26 mouse cellular contexts compared by ENCODE assay signal in genomic region chr7:131329416-131329815, GRCm38 (mm10). TPM values are rescaled to one million over a fixed set of nuclear protein-coding genes. Genes with fewer than 3 reads are reported as not detected.
A peak's percentile ranks its signal among the peaks of the same experiment; 100 is the strongest.
DNase-seq lines count a peak whose midpoint lies in the region; ATAC-seq and TF ChIP-seq lines count a peak whose summit lies in the region.
"Had no signal": no experiment of that assay in that cellular context is flagged by ENCODE, and none has a peak within 500 bp of the region (broad histone marks: within the 10 kb centered on the region; RNA-seq: fewer than 3 reads in every experiment).

Fam24b (minus strand) TSS chr7:131329516.

- no peak within 1 kb of the TSS for H3K27ac ChIP-seq in midbrain, embryonic 11.5 days (ENCODE audit: low read depth, low read length)
- no peak within 1 kb of the TSS for H3K27ac ChIP-seq in midbrain, postnatal 0 days (ENCODE audit: low read depth, low read length)
- H3K27ac ChIP-seq in testis, adult 2 months (ENCODE audit: control insufficient read depth, insufficient read depth, low read depth, low read length): no peak within 1 kb of the TSS

- ATAC-seq in midbrain, embryonic 11.5 days (ENCODE audit: low FRiP score): no peak
- no peak for ATAC-seq in midbrain, postnatal 0 days (ENCODE audit: low FRiP score)
- ATAC-seq: activated CD4-positive, CD25-positive, alpha-beta regulatory T cell, adult 4 months; CD4-positive, CD25-positive, alpha-beta regulatory T cell, adult 4 months; Patski had no signal

- H3K4me2 ChIP-seq in midbrain, embryonic 11.5 days: no peak within 1 kb of the TSS
- H3K4me2 ChIP-seq in midbrain, postnatal 0 days (ENCODE audit: low read depth, low read length, poor library complexity, severe bottlenecking): no peak within 1 kb of the TSS

- no peak for TF ChIP-seq CTCF in midbrain, postnatal 0 days (IDR thresholded peaks at IDR 0.05)
- TF ChIP-seq CTCF in testis, adult 2 months (IDR thresholded peaks at IDR 0.05; ENCODE audit: control insufficient read depth, insufficient read depth, insufficient replicate concordance, low read depth, low read length): no peak

- H3K4me3 ChIP-seq in midbrain, embryonic 11.5 days (ENCODE audit: low read depth, low read length): no peak within 1 kb of the TSS
- H3K4me3 ChIP-seq in midbrain, postnatal 0 days (ENCODE audit: low read depth, low read length): no peak within 1 kb of the TSS
- peak within 1 kb of the TSS; percentile 77 for H3K4me3 ChIP-seq in testis, adult 2 months (ENCODE audit: control insufficient read depth, low read depth, low read length)

- no peak within 1 kb of the TSS for H3K9ac ChIP-seq in midbrain, embryonic 11.5 days (ENCODE audit: low read length)
- no peak within 1 kb of the TSS for H3K9ac ChIP-seq in midbrain, postnatal 0 days (replicated peaks; ENCODE audit: low read length, poor library complexity, severe bottlenecking)

- TF ChIP-seq POLR2A in testis, adult 2 months (IDR thresholded peaks at IDR 0.05; ENCODE audit: control insufficient read depth, low read depth, low read length): no peak

- no peaks in the 10 kb centered on the region for H3K4me1 ChIP-seq in midbrain, embryonic 11.5 days (ENCODE audit: control insufficient read depth, insufficient read depth, low read length)
- H3K4me1 ChIP-seq in midbrain, postnatal 0 days (ENCODE audit: insufficient read depth, low read length): no peaks in the 10 kb centered on the region
- no peaks in the 10 kb centered on the region for H3K4me1 ChIP-seq in testis, adult 2 months (ENCODE audit: control insufficient read depth, insufficient read depth, low read length)

- H3K27me3 ChIP-seq in midbrain, embryonic 11.5 days (ENCODE audit: control insufficient read depth, insufficient read depth, low read length): no peaks in the 10 kb centered on the region
- H3K27me3 ChIP-seq in midbrain, postnatal 0 days (ENCODE audit: insufficient read depth, low read length): no peaks in the 10 kb centered on the region
- H3K27me3 ChIP-seq in testis, adult 2 months (ENCODE audit: control insufficient read depth, insufficient read depth, low read length): no peaks in the 10 kb centered on the region
- H3K27me3 ChIP-seq: CH12.LX, Patski had no signal

- H3K36me3 ChIP-seq in midbrain, embryonic 11.5 days (ENCODE audit: control insufficient read depth, insufficient read depth, low read length): no peaks in the 10 kb centered on the region
- H3K36me3 ChIP-seq in midbrain, postnatal 0 days (ENCODE audit: insufficient read depth, low read length): no peaks in the 10 kb centered on the region
- H3K36me3 ChIP-seq in testis, adult 2 months (ENCODE audit: control insufficient read depth, insufficient read depth, low read length): no peaks in the 10 kb centered on the region
- H3K36me3 ChIP-seq: G1E had no signal

- WGBS in midbrain, embryonic 11.5 days: 87% methylated on average over 5 of the region's 5 CpGs
- WGBS in midbrain, postnatal 0 days: 88% methylated on average over 5 of the region's 5 CpGs

- DNase-seq in heart, adult 11 months: peak; percentile 8
- DNase-seq in heart, adult 18-20 months: no peak
- DNase-seq in midbrain, embryonic 11.5 days (ENCODE audit: low spot score, missing footprints): peak; percentile 1
- no peak for DNase-seq in midbrain, postnatal 0 days (ENCODE audit: low spot score)
- no peak for DNase-seq in testis, postnatal 10 days (ENCODE audit: low spot score)
- no peak for DNase-seq in gonadal fat pad, adult 2 months (ENCODE audit: low read depth)
- DNase-seq in left cerebral cortex, adult 8-10 months (ENCODE audit: low spot score in 2 of 2): no peak
- DNase-seq: adrenal gland, adult 2 months; adrenal gland, adult 8-10 months; adrenal gland, postnatal 10 days; adrenal gland, postnatal 14 days; adrenal gland, postnatal 25 days; adrenal gland, postnatal 36 days; B cell, adult 2 months; cerebellum, adult 11 months; cerebellum, adult 11-12 months had no signal

- no peaks in the 10 kb centered on the region for H3K9me3 ChIP-seq in midbrain, embryonic 11.5 days (ENCODE audit: control insufficient read depth, low read length)
- no peaks in the 10 kb centered on the region for H3K9me3 ChIP-seq in midbrain, postnatal 0 days (ENCODE audit: low read length)
- H3K9me3 ChIP-seq: G1E had no signal

RNA-seq across cellular contexts. Expression of gene Fam24b, which starts in this region (rescaled TPM):
- not detected for total RNA-seq in heart, adult 18-20 months (2021)
- not detected in 2 replicates for polyA plus RNA-seq in midbrain, embryonic 11.5 days (2014; fragmentation: Nextera tagmentation; extraction: Ambion mirVana)
- not detected in 2 replicates for total RNA-seq in midbrain, postnatal 0 days (2014; rRNA removed)
- not detected in 2 replicates for polyA plus RNA-seq in midbrain, postnatal 0 days (2015; fragmentation: Nextera tagmentation; extraction: Ambion mirVana)
- 409 and 461 TPM in 2 replicates for polyA plus RNA-seq in testis, adult 2 months (2012; rRNA removed)
- 13.1 and 34.2 TPM in 2 replicates for polyA plus RNA-seq in gonadal fat pad, adult 2 months (2012; rRNA removed)
- total RNA-seq in left cerebral cortex, adult 8-10 months (2022): not detected
- total RNA-seq: adrenal gland, adult 18-20 months; adrenal gland, adult 2 months; adrenal gland, adult 8-10 months; adrenal gland, postnatal 10 days; adrenal gland, postnatal 14 days; adrenal gland, postnatal 25 days; adrenal gland, postnatal 36 days; ES-E14; G1E; MEL had no signal
- polyA plus RNA-seq: activated CD4-positive, CD25-positive, alpha-beta regulatory T cell, adult 4 months; adrenal gland, adult 2 months; brain, embryonic 14.5 days; CD4-positive, CD25-positive, alpha-beta regulatory T cell, adult 4 months; G1E had no signal

Comparison
In these comparisons a context has a peak if more than half of its experiments do, and no peak if none do; other contexts are left out.
1. RNA of gene Fam24b (polyA plus RNA-seq): 409 to 461 TPM in testis, adult 2 months and 13.1 to 34.2 TPM in gonadal fat pad, adult 2 months; not detected in midbrain, postnatal 0 days and not detected in midbrain, embryonic 11.5 days; every median in the first group is over 10 times any median in the second.
2. RNA of gene Fam24b (polyA plus RNA-seq): 409 to 461 TPM in testis, adult 2 months; 13.1 to 34.2 TPM in gonadal fat pad, adult 2 months; every median in the first group is over 10 times any median in the second.
3. Peak in DNase-seq in midbrain, embryonic 11.5 days; RNA of the gene not detected or under 1 TPM.